Comparison of ENCODE assay signal across 11 mouse cellular contexts in the genomic region with DNA sequence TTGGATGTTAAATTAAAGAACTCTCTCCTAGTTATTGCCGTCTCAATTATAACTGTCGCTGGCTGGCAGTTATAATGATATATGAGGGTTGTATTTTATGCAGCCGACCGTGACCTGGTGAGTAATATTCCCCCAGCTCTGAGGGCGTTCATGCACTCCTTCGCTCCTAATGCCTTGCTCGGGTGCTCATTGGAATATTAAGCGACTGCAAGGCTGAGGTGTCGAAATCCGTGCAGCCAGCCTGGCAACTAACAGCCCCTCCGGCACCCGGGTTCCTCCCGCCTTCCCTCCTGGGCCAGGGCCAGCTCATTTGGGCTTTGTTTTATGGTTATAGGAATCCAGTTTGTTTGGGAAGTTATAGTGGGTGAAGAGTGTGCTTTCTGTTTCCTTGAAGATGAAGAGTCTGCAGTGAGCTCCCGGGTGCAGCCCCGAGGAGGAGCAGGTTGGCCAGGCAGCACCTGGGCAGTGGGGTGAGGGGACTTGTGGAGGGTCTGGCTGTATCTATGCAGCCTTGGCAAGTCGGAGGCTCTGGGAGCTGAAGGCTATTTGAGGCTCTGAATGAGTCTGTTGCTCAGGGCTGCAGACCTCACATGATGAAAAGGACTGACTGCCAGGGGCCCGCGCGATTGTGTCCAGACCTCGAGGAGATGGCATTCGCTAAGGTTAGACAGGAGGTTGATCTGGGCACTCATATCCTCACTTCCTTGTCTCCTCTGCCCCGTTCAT. TPM values are rescaled to one million over a fixed set of nuclear protein-coding genes. Genes with fewer than 3 reads are reported as not detected.
DNase-seq lines count a peak whose midpoint lies in the region; ATAC-seq and TF ChIP-seq lines count a peak whose summit lies in the region.
"Had no signal": no experiment of that assay in that cellular context is flagged by ENCODE, and none has a peak within 500 bp of the region (broad histone marks: within the 10 kb centered on the region; RNA-seq: fewer than 3 reads in every experiment).

No protein-coding gene starts in this region.

- ATAC-seq in forebrain, embryonic 13.5 days = peak; percentile 69
- peak; percentile 72 for ATAC-seq in hindbrain, embryonic 14.5 days (ENCODE audit: low FRiP score)
- ATAC-seq in midbrain, embryonic 14.5 days (ENCODE audit: low FRiP score, low TSS enrichment) = peak; percentile 67

- peak overlapping the region; percentile 44 for H3K4me2 ChIP-seq in forebrain, embryonic 13.5 days
- peak overlapping the region; percentile 24 for H3K4me2 ChIP-seq in hindbrain, embryonic 14.5 days (replicated peaks)
- peak overlapping the region; percentile 28 for H3K4me2 ChIP-seq in midbrain, embryonic 14.5 days (ENCODE audit: low read length)

- WGBS in kidney, adult 2 months = 25% methylated on average over 22 of the region's 22 CpGs
- WGBS in forebrain, embryonic 13.5 days = 21% methylated on average over 22 of the region's 22 CpGs
- 22% methylated on average over 22 of the region's 22 CpGs for WGBS in hindbrain, embryonic 14.5 days
- WGBS in midbrain, embryonic 14.5 days = 29% methylated on average over 22 of the region's 22 CpGs

- H3K36me3 ChIP-seq in kidney, adult 2 months (ENCODE audit: control insufficient read depth, insufficient read depth, low read length) = no peaks in the 10 kb centered on the region
- H3K36me3 ChIP-seq in forebrain, embryonic 13.5 days (ENCODE audit: poor library complexity, severe bottlenecking) = no peaks in the 10 kb centered on the region
- no peaks in the 10 kb centered on the region for H3K36me3 ChIP-seq in hindbrain, embryonic 14.5 days (replicated peaks; ENCODE audit: control insufficient read depth, insufficient read depth)
- no peaks in the 10 kb centered on the region for H3K36me3 ChIP-seq in midbrain, embryonic 14.5 days (ENCODE audit: control insufficient read depth, insufficient read depth, low read length)

- DNase-seq in kidney, adult 2 months = peak; percentile 26
- no peak for DNase-seq in kidney, adult 8-10 months
- peak; percentile 53 for DNase-seq in hindbrain, embryonic 14.5 days (ENCODE audit: low spot score)
- peak; percentile 76 for DNase-seq in midbrain, embryonic 14.5 days
- no peak for DNase-seq in embryo, embryonic 9.5 days (ENCODE audit: extremely low spot score)
- DNase-seq in urinary bladder, postnatal 10 days (ENCODE audit: low spot score) = no peak
- no peak for DNase-seq in cerebellum, adult 9-11 months
- DNase-seq: gastrocnemius, postnatal 36 days had no signal

- H3K4me3 ChIP-seq in kidney, adult 2 months (ENCODE audit: insufficient read depth, low read depth, low read length) = no peak overlapping the region
- peak overlapping the region; percentile 6; the same call in 1 of the 2 replicates for H3K4me3 ChIP-seq in forebrain, embryonic 13.5 days
- H3K4me3 ChIP-seq in hindbrain, embryonic 14.5 days (replicated peaks; ENCODE audit: low read length) = no peak overlapping the region
- H3K4me3 ChIP-seq in midbrain, embryonic 14.5 days (replicated peaks; ENCODE audit: low read depth, low read length) = no peak overlapping the region

- no peaks in the 10 kb centered on the region for H3K27me3 ChIP-seq in kidney, adult 2 months (replicated peaks; ENCODE audit: control insufficient read depth, insufficient read depth, low read length)
- H3K27me3 ChIP-seq in forebrain, embryonic 13.5 days = no peaks in the 10 kb centered on the region
- H3K27me3 ChIP-seq in hindbrain, embryonic 14.5 days (ENCODE audit: control insufficient read depth, insufficient read depth, low read length) = no peaks in the 10 kb centered on the region
- no peaks in the 10 kb centered on the region for H3K27me3 ChIP-seq in midbrain, embryonic 14.5 days (ENCODE audit: control insufficient read depth, insufficient read depth, low read length)

- TF ChIP-seq CTCF in kidney, adult 2 months (conservative IDR thresholded peaks at IDR 0.05; ENCODE audit: insufficient read depth, insufficient read length, low read depth, low read length) = no peak

- no peaks in the 10 kb centered on the region for H3K4me1 ChIP-seq in kidney, adult 2 months (ENCODE audit: control insufficient read depth, insufficient read depth, low read length)
- peaks cover 60% of the 10 kb centered on the region for H3K4me1 ChIP-seq in forebrain, embryonic 13.5 days
- peaks cover 30% of the 10 kb centered on the region for H3K4me1 ChIP-seq in hindbrain, embryonic 14.5 days (replicated peaks; ENCODE audit: control insufficient read depth, insufficient read depth, low read length)
- H3K4me1 ChIP-seq in midbrain, embryonic 14.5 days (ENCODE audit: control insufficient read depth, insufficient read depth, low read length) = peaks cover 30% of the 10 kb centered on the region

- H3K27ac ChIP-seq in kidney, adult 2 months (ENCODE audit: insufficient read depth, low read depth, low read length) = no peak overlapping the region
- peak overlapping the region; percentile 93 for H3K27ac ChIP-seq in forebrain, embryonic 13.5 days
- peak overlapping the region; percentile 83 for H3K27ac ChIP-seq in hindbrain, embryonic 14.5 days
- peak overlapping the region; percentile 83 for H3K27ac ChIP-seq in midbrain, embryonic 14.5 days (replicated peaks; ENCODE audit: low read depth, low read length)

- peak overlapping the region; percentile 50 for H3K9ac ChIP-seq in forebrain, embryonic 13.5 days
- H3K9ac ChIP-seq in hindbrain, embryonic 14.5 days = peak overlapping the region; percentile 22; the same call in 1 of the 2 replicates
- peak overlapping the region; percentile 27; the same call in 1 of the 2 replicates for H3K9ac ChIP-seq in midbrain, embryonic 14.5 days (replicated peaks; ENCODE audit: low read length)

- no peak for TF ChIP-seq POLR2A in kidney, adult 2 months (IDR thresholded peaks at IDR 0.05; ENCODE audit: low read depth, low read length)

- H3K9me3 ChIP-seq in forebrain, embryonic 13.5 days (replicated peaks) = no peaks in the 10 kb centered on the region
- H3K9me3 ChIP-seq in hindbrain, embryonic 14.5 days (ENCODE audit: control insufficient read depth, low read length) = no peaks in the 10 kb centered on the region
- no peaks in the 10 kb centered on the region for H3K9me3 ChIP-seq in midbrain, embryonic 14.5 days (ENCODE audit: control insufficient read depth, low read length)

RNA-seq across cellular contexts. Expression of gene Gm26897, which starts 8.4 kb away (rescaled TPM):
- not detected in 2 replicates for polyA plus RNA-seq in kidney, adult 2 months (2012; rRNA removed)
- polyA plus RNA-seq in forebrain, embryonic 13.5 days (2015; fragmentation: Nextera tagmentation; extraction: Ambion mirVana) = not detected in 2 replicates
- polyA plus RNA-seq in hindbrain, embryonic 14.5 days (2014; fragmentation: Nextera tagmentation; extraction: Ambion mirVana) = not detected in 2 replicates
- polyA plus RNA-seq in midbrain, embryonic 14.5 days (2014; fragmentation: Nextera tagmentation; extraction: Ambion mirVana) = not detected in 2 replicates
- polyA plus RNA-seq: lung, embryonic 16.5 days; spleen, adult 2 months had no signal

Comparison
In these comparisons a context has a peak if more than half of its experiments do, and no peak if none do; other contexts are left out.
1. DNase-seq: peak in kidney, adult 2 months (single experiment), hindbrain, embryonic 14.5 days (single experiment) and midbrain, embryonic 14.5 days (single experiment); none in kidney, adult 8-10 months (0 of 2), embryo, embryonic 9.5 days (single experiment), urinary bladder, postnatal 10 days (single experiment) and cerebellum, adult 9-11 months (single experiment).
2. Peak in every context shown above with its lines, with median percentiles within 50 percentile points of each other: ATAC-seq, H3K4me2 ChIP-seq and H3K9ac ChIP-seq.